Mouse (Mus musculus): ENCODE measurements around the gene Cdipt.

Gene Cdipt

GRCm38 (mm10) chr7:127012845-127013244 is 37.1 kb downstream of the Cdipt start:
- DNase-seq (ENCODE audit: low read depth) = no peak

GRCm38 (mm10) chr7:127013385-127013784 is 37.7 kb downstream of the Cdipt start:
- no peak for DNase-seq (ENCODE audit: low read depth)

- peak; percentile 84 for DNase-seq (ENCODE audit: low read depth)
Measured at GRCm38 (mm10) chr7:127014320-127014719, 38.6 kb downstream of the Cdipt start, which contains the start of gene Mvp. Mvp (minus strand) TSS chr7:127014621.

- DNase-seq (ENCODE audit: low read depth) = no peak
Measured at GRCm38 (mm10) chr7:127014993-127015392, 39.3 kb downstream of the Cdipt start.

GRCm38 (mm10) chr7:127016081-127016480 is 40.4 kb downstream of the Cdipt start:
- no peak for DNase-seq (ENCODE audit: low read depth)

- DNase-seq (ENCODE audit: low read depth) = no peak
Measured at GRCm38 (mm10) chr7:127016481-127016485, 40.6 kb downstream of the Cdipt start, which contains the start of gene Pagr1b. Pagr1b (minus strand) TSS chr7:127016484.

- no peak for DNase-seq (ENCODE audit: low read depth)
Measured at GRCm38 (mm10) chr7:127016486-127016938, 40.8 kb downstream of the Cdipt start.

GRCm38 (mm10) chr7:127016971-127017949 is 41.5 kb downstream of the Cdipt start, which contains the start of gene Pagr1a:
Pagr1a (minus strand) TSS chr7:127017352.
- peak; percentile 100 for DNase-seq (ENCODE audit: low read depth)

- DNase-seq (ENCODE audit: low read depth) = no peak
Measured at GRCm38 (mm10) chr7:127017950-127018345, 42.2 kb downstream of the Cdipt start.

- DNase-seq (ENCODE audit: low read depth) = no peak
Measured at GRCm38 (mm10) chr7:127018416-127019305, 42.9 kb downstream of the Cdipt start.

GRCm38 (mm10) chr7:127019306-127019960 is 43.7 kb downstream of the Cdipt start:
- DNase-seq (ENCODE audit: low read depth) = no peak

- DNase-seq (ENCODE audit: low read depth) = no peak
Measured at GRCm38 (mm10) chr7:127020031-127020430, 44.3 kb downstream of the Cdipt start.

- no peak for DNase-seq (ENCODE audit: low read depth)
Measured at GRCm38 (mm10) chr7:127020491-127020890, 44.8 kb downstream of the Cdipt start.

GRCm38 (mm10) chr7:127020901-127021562 is 45.3 kb downstream of the Cdipt start, which contains the start of the genes Gm42742 and Prrt2:
Gm42742 (minus strand) TSS chr7:127021097.
Prrt2 (minus strand) TSS chr7:127021211.
- peak; percentile 72 for DNase-seq (ENCODE audit: low read depth)

GRCm38 (mm10) chr7:127021563-127022527 is 46.1 kb downstream of the Cdipt start:
- DNase-seq (ENCODE audit: low read depth) = no peak

- DNase-seq (ENCODE audit: low read depth) = no peak
Measured at GRCm38 (mm10) chr7:127022528-127023271, 47.0 kb downstream of the Cdipt start.

GRCm38 (mm10) chr7:127023272-127023691 is 47.6 kb downstream of the Cdipt start:
- DNase-seq (ENCODE audit: low read depth) = no peak

GRCm38 (mm10) chr7:127023896-127024690 is 48.4 kb downstream of the Cdipt start:
- DNase-seq (ENCODE audit: low read depth) = peak; percentile 75
